Mouse (Mus musculus) adrenal gland, postnatal 14 days (tissue): ENCODE results near the gene Tcl1b5. TPM values are rescaled to one million over a fixed set of nuclear protein-coding genes. Genes with fewer than 3 reads are reported as not detected.

Experiments
- DNase-seq: peaks from one replicate; pipeline ENCODE4 v3.0.0; 2021; ENCODE audit warnings: mixed read lengths
- total RNA-seq: library from RNA; stranded (reverse); gene quantifications from 2 replicates; pipeline ENCODE4 v1.2.3, GENCODE M21; 2021

Gene Tcl1b5
- total RNA-seq, 1 experiment from 2014 or later = not detected

GRCm38 (mm10) chr12:105208441-105208840, 32.3 kb downstream of the Tcl1b5 start:
- no peak for DNase-seq

GRCm38 (mm10) chr12:105209231-105209630, 33.1 kb downstream of the Tcl1b5 start:
- no peak for DNase-seq

GRCm38 (mm10) chr12:105217101-105217760, 41.1 kb downstream of the Tcl1b5 start:
- no peak for DNase-seq

GRCm38 (mm10) chr12:105222601-105223319, 46.6 kb downstream of the Tcl1b5 start, which contains the start of gene Tcl1:
Gene Tcl1 (minus strand): TSS chr12:105222793.
- DNase-seq = no peak

- DNase-seq = no peak
Measured at GRCm38 (mm10) chr12:105224621-105225320, 48.6 kb downstream of the Tcl1b5 start.

Other genes starting within 250 kb of the Tcl1b5 start
- 8.4 and 10.2 TPM in 2 replicates for gene Syne3, start 166.5 kb upstream of the Tcl1b5 start, total RNA-seq
- 172 and 183 TPM in 2 replicates for gene Glrx5, start 143.7 kb upstream of the Tcl1b5 start, total RNA-seq
- gene Tcl1b2, start 30.3 kb upstream of the Tcl1b5 start, total RNA-seq = not detected in 2 replicates
- gene Tcl1b1, start 16.7 kb upstream of the Tcl1b5 start, total RNA-seq = not detected in 2 replicates
- not detected in 2 replicates for gene Tcl1b3, start 14.7 kb downstream of the Tcl1b5 start, total RNA-seq
- not detected in 2 replicates for gene Tcl1b4, start 25.6 kb downstream of the Tcl1b5 start, total RNA-seq
- not detected in 2 replicates for gene Tcl1, start 46.4 kb downstream of the Tcl1b5 start, total RNA-seq
- gene Tunar, start 157.5 kb downstream of the Tcl1b5 start, total RNA-seq = 0.37 and 0.56 TPM in 2 replicates